Mouse (Mus musculus) brain, embryonic 14.5 days (tissue): ENCODE measurements at regions not wholly inside any gene's neighbourhood (a gene's known extent, or its start where the extent isn't known, plus 50 kb on each side); places are given as distances from the start of the nearest gene placed in this dataset.

ENCODE experiments used
- CTCF ChIP-seq: fragments of 200-500 bp; IDR thresholded peaks from 2 replicates; pipeline ENCODE4 v1.5.1; 2012; ENCODE audit warnings: inconsistent platforms, mild to moderate bottlenecking, moderate library complexity, borderline replicate concordance; ENCODE audit not compliant: insufficient read depth, insufficient read length; ENCODE audit errors: extremely low read depth
- POLR2A ChIP-seq: fragments of 200-500 bp; IDR thresholded peaks from 2 replicates; pipeline ENCODE4 v1.6.1; 2012; ENCODE audit warnings: mild to moderate bottlenecking, inconsistent platforms, borderline replicate concordance; ENCODE audit not compliant: poor library complexity, insufficient read depth, insufficient read length, severe bottlenecking; ENCODE audit errors: extremely low read depth

- TF ChIP-seq POLR2A (no peak), CTCF (no peak)
Observed at GRCm38 (mm10) chr14:112548798-112549197, 765.6 kb upstream of the Tpm3-rs7 start.
